Mouse (Mus musculus) liver, adult 10 weeks (tissue): ENCODE data around the gene Rps19. TPM values are rescaled to one million over a fixed set of nuclear protein-coding genes. Genes with fewer than 3 reads are reported as not detected.

ENCODE experiments used
- polyA plus RNA-seq: library from polyadenylated mRNA; stranded (reverse); fragments of 350-450 nt; fragmentation: Illumina TruSeq; extraction: RNeasy Lipid Tissue Mini Kit (QIAGEN cat#74804); gene quantifications from one replicate; pipeline ENCODE4 v1.2.3, GENCODE M21; 2014; ENCODE audit warnings: low read depth, low replicate concordance

Gene Rps19
- polyA plus RNA-seq = 37.7 TPM

DNA sequence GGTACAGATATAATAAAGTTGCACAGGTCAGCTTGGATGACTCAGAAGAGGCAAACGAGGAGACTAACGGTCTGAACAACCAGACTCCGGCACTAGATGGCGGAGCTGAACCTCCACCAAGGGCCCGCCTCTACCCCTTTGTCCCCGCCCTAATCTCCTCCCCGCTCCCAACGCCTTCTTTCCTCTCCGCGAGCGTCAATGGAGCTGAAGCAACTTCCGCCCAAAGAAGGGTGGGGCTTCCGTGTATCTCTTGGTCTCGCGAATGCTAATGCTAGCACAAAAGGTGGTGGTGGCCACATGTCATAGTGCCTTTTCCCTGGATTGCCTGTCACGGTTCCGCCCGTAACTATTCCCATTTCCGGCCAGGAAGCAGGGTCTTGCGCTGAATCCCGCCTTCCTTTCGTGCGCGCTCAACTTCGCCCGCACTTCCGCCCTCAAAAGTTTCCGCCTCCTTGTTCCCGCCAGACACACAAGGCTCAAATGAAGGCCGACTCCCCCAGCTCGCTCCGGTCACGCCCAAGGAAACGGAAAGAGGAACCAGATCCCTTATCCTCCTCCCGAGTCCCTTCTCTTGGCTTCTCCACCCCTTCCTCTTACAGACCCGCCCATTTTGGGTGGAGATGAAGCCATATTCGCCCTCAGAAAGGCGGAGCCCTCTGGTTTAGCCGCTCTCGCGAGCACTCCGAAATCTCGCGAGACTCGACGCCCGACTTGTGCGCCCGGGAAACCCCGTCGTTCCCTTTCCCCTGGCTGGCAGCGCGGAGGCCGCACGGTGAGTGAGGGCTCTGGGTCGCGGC is at the start of gene Rps19:
Rps19 (plus strand) TSS at position 476 of the 797 bp plus-strand sequence.

DNA sequence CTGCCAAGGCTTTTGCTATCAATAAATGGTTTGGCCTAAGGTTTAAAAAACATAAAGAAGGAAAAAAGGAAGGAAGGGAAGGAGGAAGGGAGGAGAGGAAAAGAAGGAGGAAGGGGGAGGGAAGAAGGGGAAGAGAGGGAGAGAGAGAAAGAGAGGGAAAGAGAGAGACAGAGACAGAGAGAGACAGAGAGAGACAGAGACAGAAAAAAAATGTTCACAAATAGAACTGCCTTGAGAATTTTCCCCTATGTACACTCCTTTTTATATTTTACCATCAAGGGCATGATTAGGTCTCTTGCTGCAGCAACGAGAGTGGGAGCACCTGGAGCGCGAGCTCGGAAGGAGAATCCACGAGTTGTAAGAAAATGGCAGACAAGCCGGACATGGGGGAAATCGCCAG is 22.3 kb upstream of the Rps19 start, which contains the start of gene Gm9844:
Gm9844 (plus strand) TSS at position 301 of the 400 bp plus-strand sequence.

DNA sequence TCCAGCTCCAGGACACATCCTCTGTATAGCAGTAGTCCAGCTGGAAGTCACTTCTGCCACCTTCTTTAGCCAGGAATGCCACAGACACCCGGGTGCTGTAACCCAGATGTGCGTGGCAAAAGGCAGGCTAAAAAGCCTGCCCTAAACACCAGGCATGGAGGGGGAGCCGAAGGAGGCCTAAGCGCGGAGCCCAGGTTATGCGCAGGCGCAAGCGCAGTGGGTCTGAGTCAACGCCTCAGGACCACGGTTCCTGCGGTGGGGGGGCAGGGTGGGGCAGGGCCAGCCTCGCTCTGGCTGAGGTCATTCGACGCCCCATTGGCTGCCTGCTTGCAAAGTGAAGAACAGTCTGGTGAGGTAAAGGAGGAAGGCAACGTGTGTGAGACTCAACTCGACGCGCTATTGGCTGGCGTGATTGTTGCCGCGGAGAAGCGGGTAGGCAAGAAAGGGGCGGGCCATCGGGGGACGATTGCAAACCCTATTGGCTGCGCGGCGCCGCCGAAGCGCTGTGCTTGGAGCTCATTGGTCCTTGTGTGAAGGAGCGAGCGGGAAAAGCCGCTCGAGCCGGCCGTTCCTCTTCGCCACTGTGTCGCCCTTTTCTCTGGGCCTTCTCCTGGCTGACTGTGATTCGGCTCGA is 14.5 kb upstream of the Rps19 start, which contains the start of the genes Lypd4 and Dmrtc2:
Lypd4 (minus strand) TSS at position 410 of the 634 bp plus-strand sequence.
Dmrtc2 (plus strand) TSS at position 526 of the 634 bp plus-strand sequence.

DNA sequence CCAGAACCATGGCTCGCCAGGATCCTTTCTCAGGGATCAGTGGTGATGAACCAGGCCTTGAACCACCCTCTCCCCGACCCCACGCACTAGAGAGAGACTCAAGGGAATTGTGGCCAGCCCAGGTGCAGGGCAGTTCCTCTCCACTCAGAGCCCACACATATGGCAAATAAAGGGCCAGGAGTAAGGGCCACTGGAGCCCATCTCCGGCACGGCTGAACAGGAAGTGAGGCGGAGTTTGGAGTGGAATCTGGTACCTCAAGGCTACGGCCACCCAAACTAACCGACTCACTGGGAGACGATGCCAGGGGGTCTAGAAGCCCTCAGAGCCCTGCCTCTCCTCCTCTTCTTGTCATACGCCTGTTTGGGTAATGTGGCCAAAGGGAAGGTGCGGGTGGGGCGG is 13.1 kb downstream of the Rps19 start, which contains the start of gene Cd79a:
Cd79a (plus strand) TSS at position 158 of the 400 bp plus-strand sequence.

DNA sequence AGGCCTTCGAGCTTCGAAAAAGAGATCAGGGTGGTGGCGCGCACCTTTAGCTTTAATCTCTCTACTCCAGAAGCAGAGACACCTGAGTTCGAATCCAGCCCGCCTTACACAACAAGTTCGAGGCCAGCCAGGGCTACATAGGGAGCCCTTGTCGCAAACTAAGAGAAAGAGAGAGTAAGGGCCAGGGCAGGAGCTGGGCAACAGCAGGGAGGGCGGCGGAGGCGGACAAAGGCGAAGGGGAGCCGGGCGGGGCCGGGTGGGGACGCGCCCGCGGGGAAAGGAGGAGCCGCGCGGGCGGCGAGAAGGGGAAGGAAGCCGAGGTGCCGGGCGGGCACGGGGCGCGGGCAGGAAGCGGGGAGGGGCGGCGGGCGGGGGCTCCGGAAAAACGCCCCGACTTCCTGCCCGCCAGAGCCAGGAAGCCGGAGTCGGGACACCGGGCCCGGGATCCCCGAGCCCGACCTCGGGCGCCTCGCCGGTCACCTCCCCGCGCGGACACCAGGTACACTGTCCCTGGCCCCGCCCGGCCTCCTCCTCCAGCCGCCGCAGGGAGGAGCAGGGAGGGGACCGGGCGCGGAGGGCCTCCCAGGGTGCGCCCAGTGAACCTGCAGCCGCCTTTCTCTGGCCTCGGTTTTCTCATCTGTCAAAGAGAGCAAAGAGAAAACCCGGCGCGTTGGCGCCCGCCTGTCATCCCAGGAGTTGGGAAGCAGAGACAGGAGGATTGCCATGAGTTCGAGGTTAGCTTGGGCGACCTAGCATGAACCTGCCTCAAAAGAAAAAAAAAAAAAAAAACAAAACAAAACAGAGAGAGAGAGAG is 18.7 kb downstream of the Rps19 start, which contains the start of gene Arhgef1:
Arhgef1 (plus strand) TSS at position 283 of the 814 bp plus-strand sequence.

Other genes starting within 250 kb of the Rps19 start
- not detected for gene Lypd3, start 247.8 kb upstream of the Rps19 start, polyA plus RNA-seq
- not detected for gene Tex101, start 207.7 kb upstream of the Rps19 start, polyA plus RNA-seq
- gene BC049730, start 175.1 kb upstream of the Rps19 start, polyA plus RNA-seq = not detected
- gene Gm4763, start 157.5 kb upstream of the Rps19 start, polyA plus RNA-seq = not detected
- gene Cd177, start 124.1 kb upstream of the Rps19 start, polyA plus RNA-seq = not detected
- gene Ceacam10, start 107.2 kb upstream of the Rps19 start, polyA plus RNA-seq = not detected
- not detected for gene Gm9844, start 22.2 kb upstream of the Rps19 start, polyA plus RNA-seq
- not detected for gene Lypd4, start 14.4 kb upstream of the Rps19 start, polyA plus RNA-seq
- gene Dmrtc2, start 14.3 kb upstream of the Rps19 start, polyA plus RNA-seq = not detected
- 0.45 TPM for gene Cd79a, start 13.0 kb downstream of the Rps19 start, polyA plus RNA-seq
- 1.1 TPM for gene Arhgef1, start 18.5 kb downstream of the Rps19 start, polyA plus RNA-seq
- gene Gm4881, start 60.1 kb downstream of the Rps19 start, polyA plus RNA-seq = not detected
- gene Rabac1, start 88.4 kb downstream of the Rps19 start, polyA plus RNA-seq = 1.6 TPM
- gene Atp1a3, start 121.6 kb downstream of the Rps19 start, polyA plus RNA-seq = not detected
- 0.32 TPM for gene Grik5, start 188.0 kb downstream of the Rps19 start, polyA plus RNA-seq
- gene Zfp574, start 188.2 kb downstream of the Rps19 start, polyA plus RNA-seq = 0.42 TPM